Mouse (Mus musculus): Measurements from ENCODE around the gene Smad3.

DNA sequence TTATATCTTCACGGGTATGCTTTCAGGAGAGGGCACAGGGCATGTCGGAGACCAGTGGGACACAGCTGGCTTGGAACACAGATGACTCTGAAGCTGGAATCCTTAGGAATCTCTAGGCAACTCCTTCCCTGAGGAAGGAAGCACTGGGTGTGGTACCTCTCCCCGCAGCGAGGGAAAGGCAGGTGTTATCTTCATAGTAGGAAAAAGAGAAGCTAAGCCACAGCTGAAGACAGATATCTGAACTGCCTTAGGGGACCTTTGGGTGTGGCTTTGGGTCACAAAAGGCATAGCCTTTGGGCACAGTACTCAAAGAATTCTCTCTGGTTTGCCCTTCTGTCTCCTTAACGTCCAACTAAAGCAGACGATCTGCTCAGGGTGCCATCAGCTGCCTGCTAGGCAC lies 16.0 kb downstream of the Smad3 start:
- TF ChIP-seq CTCF (IDR thresholded peaks at IDR 0.05; ENCODE audit: low read depth) (no peak), EP300 (optimal IDR thresholded peaks at IDR 0.05) (no peak)

Data from stomach, postnatal 0 days (tissue).